Mouse (Mus musculus) 416B (cell line): ENCODE measurements around the gene Nmb.
A peak's percentile ranks its signal among the peaks of the same experiment; 100 is the strongest.
"Not testable (repeated sequence)": the region's sequence is repeated elsewhere in the genome, so short reads cannot be mapped to it uniquely, and the experiment has no call there.

ENCODE experiments used
- DNase-seq: peaks from one replicate; pipeline ENCODE4 v3.0.0; 2011; ENCODE audit warnings: low read depth

The Nmb gene

DNA sequence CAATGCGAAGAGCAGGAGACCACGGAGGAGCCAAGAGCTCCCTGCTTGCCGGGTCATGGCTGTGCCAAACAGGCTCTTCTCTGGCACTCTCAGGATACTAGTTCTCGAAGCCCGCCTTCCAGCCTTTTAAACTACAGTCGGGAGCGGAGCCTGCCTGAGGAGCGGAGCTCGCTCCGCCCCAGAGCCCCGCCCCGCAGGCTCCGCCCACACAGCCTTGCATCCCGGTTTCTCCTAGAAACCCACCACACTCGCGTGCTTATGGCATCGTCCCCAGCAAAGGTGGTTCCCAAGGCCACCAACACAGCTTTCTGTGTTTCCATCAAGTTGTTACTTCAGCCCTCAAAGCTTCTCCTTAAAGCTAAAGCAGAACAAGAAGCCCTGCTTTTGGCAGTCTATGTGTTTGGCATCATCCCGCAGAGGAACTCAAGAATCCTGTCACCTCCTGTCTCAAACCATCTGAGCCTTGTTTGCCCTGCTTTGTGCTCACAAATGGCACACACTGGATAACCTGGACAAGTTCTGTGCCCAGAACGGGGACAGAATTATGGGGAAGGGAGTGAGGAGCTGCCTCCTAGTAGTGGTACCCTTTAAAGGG, at the start of gene Nmb:
Nmb (minus strand) TSS at position 156 of the 595 bp plus-strand sequence.
- DNase-seq: no peak

DNA sequence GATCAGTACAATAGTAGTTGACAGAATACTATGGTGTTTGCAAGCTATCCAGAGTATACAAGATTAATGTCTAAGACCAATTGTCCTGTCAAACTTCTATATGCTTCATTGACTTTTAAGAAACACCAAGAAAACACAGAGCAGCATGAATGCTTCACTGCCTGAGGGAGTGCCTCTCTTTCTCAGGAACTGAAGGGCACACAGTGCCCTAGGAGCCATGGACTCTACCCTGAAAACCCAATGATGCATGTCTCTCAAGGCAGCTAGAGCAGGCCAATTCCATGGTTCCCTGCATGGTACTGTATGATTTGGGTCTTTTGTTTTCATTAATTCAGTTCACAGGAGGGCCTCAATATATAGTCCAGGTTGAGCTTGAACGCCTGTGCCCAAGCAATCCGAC, 49.4 kb upstream of the Nmb start:
- DNase-seq: no peak

DNA sequence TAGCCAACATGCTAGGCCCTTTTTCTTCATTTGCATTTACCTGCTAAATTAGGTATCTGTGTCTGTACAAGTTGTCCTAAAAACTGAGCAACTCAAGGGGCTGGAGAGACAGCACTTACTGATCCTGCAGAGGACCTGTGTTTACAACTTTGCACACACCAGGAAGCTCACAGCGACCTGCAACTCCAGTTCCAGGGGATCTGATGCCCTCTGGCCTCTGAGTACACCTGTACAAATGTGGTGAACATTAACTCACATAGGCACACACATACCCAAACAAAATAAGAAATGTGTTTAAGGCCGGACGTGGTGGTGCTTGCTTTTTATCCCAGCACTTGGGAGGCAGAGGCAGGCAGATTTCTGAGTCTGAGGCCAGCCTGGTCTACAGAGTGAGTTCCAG, 47.3 kb upstream of the Nmb start:
- no peak for DNase-seq

- DNase-seq: no peak
These were observed 46.6 kb upstream of the Nmb start for GRCm38 (mm10) chr7:80951461-80951860.

- peak; percentile 94 for DNase-seq
These were observed 42.8 kb upstream of the Nmb start, which contains the start of gene Sec11a for GRCm38 (mm10) chr7:80947445-80948350. Gene Sec11a (minus strand): TSS chr7:80947780.

DNA sequence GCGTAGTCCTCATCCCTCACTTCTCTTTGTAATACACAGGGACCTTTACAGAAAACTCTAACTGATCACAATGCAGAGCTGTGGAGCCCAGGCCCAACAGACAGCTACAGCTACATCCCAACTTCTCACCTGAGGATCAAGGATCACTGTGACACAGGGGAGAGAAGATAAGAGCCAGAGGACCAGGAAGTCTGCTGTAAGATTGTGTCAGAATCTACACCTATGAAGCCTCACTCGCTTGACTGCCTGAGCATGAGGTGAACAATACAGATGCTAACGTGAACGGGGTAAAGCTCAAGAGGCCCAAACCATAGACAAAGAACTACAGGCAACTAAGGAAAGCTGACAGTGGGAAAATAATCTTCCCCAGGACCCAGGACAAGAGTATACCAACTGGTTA, 34.9 kb upstream of the Nmb start:
- no peak for DNase-seq

- not testable (repeated sequence) for DNase-seq
These were observed 32.4 kb upstream of the Nmb start for GRCm38 (mm10) chr7:80937304-80937666.

- DNase-seq: peak; percentile 35
These were observed 31.9 kb upstream of the Nmb start for GRCm38 (mm10) chr7:80936617-80937303.

- DNase-seq: no peak
These were observed 31.0 kb upstream of the Nmb start for GRCm38 (mm10) chr7:80935834-80936233.

GRCm38 (mm10) chr7:80932777-80933176, 27.9 kb upstream of the Nmb start:
- DNase-seq: no peak

- no peak for DNase-seq
These were observed 26.8 kb upstream of the Nmb start for GRCm38 (mm10) chr7:80931618-80932207.

DNA sequence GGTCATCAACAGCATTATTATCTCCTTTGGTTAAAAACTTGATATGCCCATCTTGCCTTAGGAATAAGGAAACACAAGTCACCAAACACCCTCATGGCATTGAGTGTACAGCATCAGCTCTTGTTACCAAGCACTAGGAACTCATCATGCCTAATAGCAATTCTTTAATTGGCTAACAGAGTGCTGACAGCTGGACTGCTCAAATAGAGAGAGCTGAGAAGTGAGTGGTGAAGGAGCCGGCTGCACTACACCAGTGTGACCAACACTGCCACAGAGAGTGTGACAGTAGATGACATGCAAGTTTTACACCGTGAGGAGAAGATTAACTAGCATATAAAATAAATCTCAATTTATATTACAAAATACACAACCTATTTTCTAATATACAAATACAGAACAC, 18.3 kb upstream of the Nmb start:
- DNase-seq: no peak

DNA sequence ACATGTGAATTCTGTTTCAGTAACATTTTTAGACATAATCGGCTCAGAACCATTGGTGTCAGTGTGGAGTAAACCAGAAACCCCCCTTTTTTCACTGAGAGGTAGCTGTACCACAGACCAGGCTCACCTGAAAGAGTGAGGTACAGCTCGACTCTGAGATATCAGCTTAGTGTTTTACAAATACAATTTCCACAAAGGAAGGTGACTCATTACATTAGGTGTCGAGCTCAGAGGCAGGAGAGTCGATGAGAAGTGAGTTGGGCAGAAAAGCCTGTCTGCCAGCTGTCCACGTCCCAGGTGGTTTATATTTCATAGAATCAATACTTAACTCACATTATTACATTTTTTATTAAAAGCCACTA, 14.8 kb upstream of the Nmb start:
- no peak for DNase-seq

DNA sequence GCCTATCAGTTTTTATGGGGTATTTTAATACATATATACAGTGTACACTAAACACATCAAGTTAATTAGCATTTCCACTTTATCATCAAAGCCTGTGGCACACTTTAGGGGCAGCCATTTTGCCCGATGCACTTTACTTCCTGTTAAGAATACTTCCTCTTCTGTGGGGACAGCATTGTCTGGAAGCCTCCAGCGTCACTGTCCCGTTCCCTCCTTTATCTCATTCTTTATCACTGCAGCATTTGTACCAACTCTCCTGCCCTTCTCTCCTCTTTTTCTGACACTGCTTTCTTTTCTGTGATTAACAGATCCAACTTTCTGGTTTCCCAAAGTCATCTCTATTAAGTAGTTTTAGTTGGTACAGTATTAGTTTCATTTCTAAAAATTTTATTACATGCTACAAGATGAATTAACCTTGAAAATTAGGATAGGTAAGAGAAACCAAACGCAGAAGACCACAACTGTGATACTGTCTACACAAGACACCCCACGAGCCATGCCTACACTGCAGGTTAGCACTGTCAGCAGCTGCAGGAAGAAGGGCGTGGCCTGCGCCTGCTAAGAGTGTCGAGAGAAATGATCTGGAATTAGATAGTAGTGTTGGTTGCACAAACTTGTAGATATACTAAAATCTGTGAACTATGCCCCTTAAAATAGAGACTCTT, 14.2 kb upstream of the Nmb start:
- peak; percentile 58 for DNase-seq

DNA sequence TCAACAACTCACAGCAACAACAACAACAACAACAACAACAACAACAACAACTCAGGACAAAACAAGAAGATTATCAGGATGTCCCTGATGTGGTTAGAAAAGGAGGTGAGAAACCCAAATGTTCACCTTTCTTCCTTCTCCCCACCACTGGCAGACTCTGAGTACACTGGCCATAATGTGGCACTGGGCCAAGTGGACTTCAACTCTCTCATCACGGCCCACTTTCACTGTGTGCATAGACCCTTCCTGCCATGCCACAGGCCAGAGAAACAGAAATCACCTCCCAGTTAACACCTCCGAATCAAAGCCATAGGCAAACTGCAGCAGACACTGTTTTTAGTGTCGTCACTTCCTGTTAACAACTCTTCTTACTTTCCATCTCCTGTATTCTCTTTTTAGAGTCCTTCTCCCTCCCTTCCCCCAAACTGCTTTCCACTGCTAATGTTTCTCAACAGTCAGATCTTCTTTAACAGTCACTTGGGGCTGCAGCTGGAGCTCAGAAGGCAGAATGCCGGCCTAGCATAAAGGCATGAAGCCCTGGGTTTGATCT, 13.1 kb upstream of the Nmb start:
- DNase-seq: peak; percentile 24

- DNase-seq: no peak
These were observed 7.6 kb upstream of the Nmb start for GRCm38 (mm10) chr7:80912496-80912895.

DNA sequence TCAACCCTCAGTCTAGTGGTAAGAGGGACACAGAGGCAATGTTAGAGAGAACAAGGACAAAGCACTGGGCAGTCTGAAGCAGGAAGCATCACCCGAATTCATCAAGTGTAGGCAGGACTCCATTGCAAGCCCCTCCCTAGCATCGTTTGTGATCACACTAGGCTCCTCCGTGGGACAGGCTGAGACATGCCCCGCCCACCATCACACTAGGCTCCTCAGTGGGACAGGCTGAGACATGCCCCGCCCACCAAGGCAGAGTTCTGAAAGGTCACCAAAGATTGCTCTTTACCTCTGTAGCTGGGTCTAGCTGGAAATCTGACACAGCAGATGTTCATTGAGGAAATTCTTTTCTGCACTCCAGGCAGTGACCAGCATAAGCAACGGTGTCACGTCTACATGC, 6.2 kb upstream of the Nmb start:
- peak; percentile 40 for DNase-seq

GRCm38 (mm10) chr7:80903625-80904422, 1.1 kb downstream of the Nmb start:
- DNase-seq: no peak

DNA sequence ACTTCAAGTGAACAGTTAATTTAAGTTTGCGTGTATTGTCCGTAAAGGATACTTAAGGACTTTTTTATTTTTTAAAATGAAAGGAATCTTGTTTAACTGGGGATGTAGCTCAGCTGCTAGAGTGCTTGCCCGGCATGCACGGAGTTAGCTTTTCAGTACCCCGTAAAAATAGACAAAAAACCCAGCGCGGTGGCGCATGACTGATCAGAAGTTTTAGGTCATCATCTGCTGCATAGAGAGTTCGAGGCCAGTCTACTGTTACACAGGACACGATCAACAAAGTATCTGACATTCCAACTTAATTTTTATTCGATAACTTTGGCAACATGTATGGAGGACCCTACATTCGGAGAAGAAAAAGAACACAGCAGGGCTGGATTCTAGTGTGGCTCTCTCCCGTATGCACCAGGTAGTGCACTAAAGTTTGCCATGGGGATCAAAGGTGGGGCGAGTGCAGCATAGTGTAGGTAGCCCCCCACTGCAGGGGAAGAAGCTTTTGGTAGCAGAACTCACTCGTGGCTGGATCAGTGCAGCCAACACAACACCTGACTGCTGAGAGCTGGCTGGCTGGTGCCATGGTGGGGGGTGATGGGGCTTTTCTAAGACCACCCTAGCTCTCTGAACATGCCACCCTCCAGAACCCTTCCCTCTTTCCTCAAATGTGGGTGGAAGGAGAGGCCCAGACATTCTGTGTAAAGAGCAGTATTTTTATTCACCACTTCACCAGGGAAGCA, 3.2 kb downstream of the Nmb start:
- no peak for DNase-seq

DNA sequence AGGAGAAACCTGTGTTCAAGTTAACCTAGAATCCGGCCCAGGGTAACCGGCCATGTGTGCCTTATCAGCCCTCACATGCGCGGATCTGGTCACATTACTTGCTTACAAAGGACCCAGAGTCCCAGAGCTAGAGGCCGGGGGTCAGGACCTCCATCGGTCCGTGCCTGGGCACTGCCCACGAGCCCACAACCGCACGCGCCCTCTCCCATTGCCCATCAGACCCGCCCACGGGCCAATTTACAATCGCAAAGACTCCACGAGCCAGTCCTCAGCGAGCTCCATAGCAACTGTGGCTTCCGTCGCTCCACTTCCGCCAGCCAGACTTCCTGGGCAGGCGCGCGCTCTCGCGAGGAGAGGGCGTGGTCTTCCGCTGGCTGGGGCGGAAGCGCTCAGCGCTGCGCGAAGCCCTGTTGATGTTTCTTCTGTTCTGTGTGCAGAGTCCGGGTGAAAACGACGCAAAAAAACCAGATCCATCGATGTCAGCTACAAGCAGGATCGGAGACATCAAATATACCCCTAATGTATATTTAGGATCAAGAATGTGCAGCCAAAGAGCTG, 3.9 kb downstream of the Nmb start, which contains the start of gene Wdr73:
Wdr73 (minus strand) TSS at position 326 of the 558 bp plus-strand sequence.
- peak; percentile 95 for DNase-seq
